Mouse (Mus musculus) megakaryocyte, embryonic 14.5 days (primary cell): Measurements from ENCODE around the gene Mef2c.

Source experiments
- FLI1 ChIP-seq: IDR thresholded peaks from 2 replicates; pipeline ENCODE4 v1.6.1; 2012; ENCODE audit warnings: low read length, inconsistent platforms, mixed read lengths
- GATA1 ChIP-seq: IDR thresholded peaks from 3 replicates; pipeline ENCODE4 v1.6.1; 2012; ENCODE audit warnings: mixed read lengths, low read length, inconsistent platforms, borderline replicate concordance

GRCm38 (mm10) chr13:83580856-83581255, 77.0 kb downstream of the Mef2c start:
- no peak for TF ChIP-seq GATA1
- no peak for TF ChIP-seq FLI1
